Mouse (Mus musculus): Measurements from ENCODE around the gene Pcnx.

GRCm38 (mm10) chr12:81833094-81833493 is 26.7 kb upstream of the Pcnx start:
- TF ChIP-seq SRF (IDR thresholded peaks at IDR 0.05; ENCODE audit: control insufficient read depth, insufficient read length, low read depth) (no peak), POLR2AphosphoS2 (IDR thresholded peaks at IDR 0.05; ENCODE audit: insufficient read length, low read depth) (no peak), POLR2A (IDR thresholded peaks at IDR 0.05; ENCODE audit: insufficient read length, low read depth) (no peak), MAX (IDR thresholded peaks at IDR 0.05; ENCODE audit: low read depth) (no peak), TCF3 (IDR thresholded peaks at IDR 0.05; ENCODE audit: insufficient read length, low read depth) (no peak), USF1 (IDR thresholded peaks at IDR 0.05; ENCODE audit: low read depth) (no peak), E2F4 (IDR thresholded peaks at IDR 0.05; ENCODE audit: insufficient read depth) (no peak), TCF12 (IDR thresholded peaks at IDR 0.05; ENCODE audit: insufficient read depth, poor library complexity, severe bottlenecking) (no peak)

Measured in myocyte (in vitro differentiated cells).